Mouse (Mus musculus) midbrain, embryonic 15.5 days (tissue): ENCODE data around the gene Lgals3bp. TPM values are rescaled to one million over a fixed set of nuclear protein-coding genes. Genes with fewer than 3 reads are reported as not detected.

Source experiments
- ATAC-seq: fragments of 200-750 bp; cut with Nextera tagmentation; replicated peaks from 2 replicates; pipeline ENCODE4 v1.8.0; 2017; ENCODE audit warnings: moderate TSS enrichment
- H3K27ac ChIP-seq: fragments of 300-500 bp; sonication (generic); 2 replicates; pipeline ENCODE4 v1.5.1; 2015; ENCODE audit warnings: mild to moderate bottlenecking, inconsistent platforms
- H3K27me3 ChIP-seq: fragments of 300-500 bp; sonication (generic); replicated peaks from 2 replicates; pipeline ENCODE4 v1.6.1; 2015; ENCODE audit warnings: inconsistent platforms
- H3K36me3 ChIP-seq: fragments of 300-500 bp; sonication (generic); replicated peaks from 2 replicates; pipeline ENCODE4 v1.6.1; 2015; ENCODE audit warnings: inconsistent platforms
- H3K4me1 ChIP-seq: fragments of 300-500 bp; sonication (generic); 2 replicates; pipeline ENCODE4 v1.6.1; 2015; ENCODE audit warnings: inconsistent platforms
- H3K4me2 ChIP-seq: fragments of 300-500 bp; sonication (generic); 2 replicates; pipeline ENCODE4 v1.6.1; 2015; ENCODE audit warnings: inconsistent platforms, mild to moderate bottlenecking, moderate library complexity
- H3K4me3 ChIP-seq: fragments of 300-500 bp; sonication (generic); 2 replicates; pipeline ENCODE4 v1.5.1; 2015; ENCODE audit warnings: mild to moderate bottlenecking, inconsistent platforms
- H3K9ac ChIP-seq: fragments of 300-500 bp; sonication (generic); 2 replicates; pipeline ENCODE4 v1.6.1; 2015; ENCODE audit warnings: mild to moderate bottlenecking, inconsistent platforms
- H3K9me3 ChIP-seq: fragments of 300-500 bp; sonication (generic); 2 replicates; pipeline ENCODE4 v1.6.1; 2016; ENCODE audit warnings: inconsistent platforms
- WGBS: fragments of 180-500 bp; shearing (Covaris S2); methylation state at CpG from one replicate; pipeline ENCODE4 v1.1.7; 2015; ENCODE audit warnings: mixed read lengths; 5-methylcytosine and 5-hydroxymethylcytosine counted together
- polyA plus RNA-seq: library from polyadenylated mRNA; unstranded; fragments of >200 nt; fragmentation: Nextera tagmentation; extraction: Ambion mirVana; gene quantifications from 2 replicates; pipeline ENCODE4 v1.2.1, GENCODE M21; 2015

Gene Lgals3bp
- polyA plus RNA-seq, 1 experiment from 2014 or later: 5.1 TPM

DNA sequence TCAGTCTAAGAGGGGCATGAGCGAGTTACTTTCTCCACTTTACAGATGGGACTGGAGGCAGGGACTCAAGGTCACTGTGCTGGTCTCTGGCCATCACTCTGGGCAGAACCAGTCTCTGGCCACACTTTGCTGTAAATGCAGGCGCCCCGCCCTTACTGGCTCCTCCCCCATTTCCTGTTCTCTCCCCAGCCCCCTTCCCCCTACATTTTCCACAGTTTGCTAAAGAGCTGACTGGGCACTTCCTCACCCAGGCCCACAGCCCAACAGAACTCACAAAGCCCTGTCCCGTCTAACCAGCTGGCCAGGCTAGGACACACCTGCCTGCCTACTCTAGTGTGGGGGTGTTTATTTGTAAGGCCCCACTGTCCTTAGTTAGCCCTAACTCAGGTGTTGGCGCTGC, 53.0 kb downstream of the Lgals3bp start:
- no peaks in the 10 kb centered on the region for H3K27me3 ChIP-seq
- ATAC-seq: no peak

DNA sequence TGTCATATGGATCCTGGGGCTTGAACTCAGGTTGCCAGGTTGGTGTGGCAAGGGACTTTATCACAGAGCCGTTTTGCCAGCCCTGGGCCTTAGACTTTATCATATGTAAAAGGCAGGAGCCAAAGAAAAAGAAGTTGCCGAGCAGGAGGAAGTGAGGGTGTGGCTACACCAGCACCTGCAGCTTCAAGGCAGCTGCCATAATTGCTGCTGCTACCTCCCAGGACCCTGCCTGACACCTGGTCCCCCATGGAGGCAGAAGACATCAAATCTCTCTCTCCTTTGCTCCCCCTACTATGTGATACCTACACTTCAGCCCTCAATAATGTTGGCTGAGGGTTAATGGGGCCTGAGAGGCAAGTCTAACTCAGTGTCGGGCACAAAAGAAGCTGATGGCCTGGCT, 53.5 kb downstream of the Lgals3bp start:
- no peaks in the 10 kb centered on the region for H3K27me3 ChIP-seq
- H3K36me3 ChIP-seq: no peaks in the 10 kb centered on the region
- H3K27ac ChIP-seq: no peak overlapping the region
- peaks cover 25% of the 10 kb centered on the region for H3K4me1 ChIP-seq
- no peak for ATAC-seq
- no peaks in the 10 kb centered on the region for H3K9me3 ChIP-seq
- no peak overlapping the region for H3K4me3 ChIP-seq
- H3K4me2 ChIP-seq: no peak overlapping the region
- WGBS: 82% methylated on average over 3 of the region's 3 CpGs
- no peak overlapping the region for H3K9ac ChIP-seq

More for the DNA sequence above, 53.0 kb downstream of the Lgals3bp start:
- 71% methylated on average over 5 of the region's 5 CpGs for WGBS
- no peak overlapping the region for H3K9ac ChIP-seq
- no peak overlapping the region for H3K27ac ChIP-seq
- H3K36me3 ChIP-seq: no peaks in the 10 kb centered on the region
- H3K4me3 ChIP-seq: no peak overlapping the region
- H3K9me3 ChIP-seq: no peaks in the 10 kb centered on the region
- H3K4me1 ChIP-seq: peaks cover 25% of the 10 kb centered on the region
- no peak overlapping the region for H3K4me2 ChIP-seq

DNA sequence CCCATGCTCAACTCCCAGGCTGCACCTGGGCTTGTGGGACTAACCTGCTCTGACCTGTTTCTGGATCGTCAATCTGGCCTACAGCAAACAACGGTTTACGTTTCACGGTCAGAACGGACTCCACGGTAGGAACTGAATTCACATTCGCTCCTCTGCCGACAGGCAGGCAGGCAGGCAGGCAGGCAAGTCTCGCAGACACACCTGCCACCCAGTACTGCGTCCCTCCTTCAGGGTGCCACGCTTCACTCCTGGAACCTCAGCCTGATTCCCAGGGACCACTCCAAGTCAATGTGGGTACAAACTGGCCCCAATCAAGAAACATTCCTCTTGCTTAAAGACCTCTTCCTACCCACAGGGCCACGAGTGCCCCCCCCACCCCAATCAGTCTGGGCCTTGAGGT, 54.0 kb downstream of the Lgals3bp start:
- ATAC-seq: no peak
- 90% methylated on average over 12 of the region's 12 CpGs for WGBS
- Histone ChIP-seq H3K4me3 (no peak overlapping the region), H3K36me3 (no peaks in the 10 kb centered on the region), H3K27me3 (no peaks in the 10 kb centered on the region), H3K4me2 (no peak overlapping the region), H3K9me3 (no peaks in the 10 kb centered on the region), H3K9ac (no peak overlapping the region), H3K27ac (no peak overlapping the region), H3K4me1 (peaks cover 24% of the 10 kb centered on the region)

DNA sequence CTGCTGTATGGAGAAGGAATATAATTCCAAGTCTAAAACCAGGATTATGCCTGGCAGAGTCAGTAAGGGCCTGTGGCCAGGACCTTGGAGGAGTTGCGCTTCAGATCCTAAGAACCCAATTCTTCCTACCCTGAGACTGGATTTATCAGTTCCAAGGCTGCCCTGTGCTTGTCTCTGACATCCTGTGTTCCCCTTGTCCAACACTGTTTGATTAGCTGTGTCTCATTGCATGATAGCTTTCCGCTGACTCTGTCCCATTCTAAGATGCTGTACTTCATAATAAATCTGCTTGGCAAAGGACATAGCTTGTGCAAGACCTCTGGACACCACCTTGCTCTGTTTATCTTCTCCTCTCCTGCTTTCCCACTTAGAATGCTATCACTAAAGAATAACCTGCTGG, 54.5 kb downstream of the Lgals3bp start:
- WGBS: 94% methylated on average over 2 of the region's 2 CpGs
- H3K9ac ChIP-seq: no peak overlapping the region
- no peak overlapping the region for H3K27ac ChIP-seq
- H3K4me3 ChIP-seq: no peak overlapping the region
- peaks cover 23% of the 10 kb centered on the region for H3K4me1 ChIP-seq
- no peaks in the 10 kb centered on the region for H3K36me3 ChIP-seq
- ATAC-seq: no peak
- H3K4me2 ChIP-seq: no peak overlapping the region
- no peaks in the 10 kb centered on the region for H3K27me3 ChIP-seq
- H3K9me3 ChIP-seq: no peaks in the 10 kb centered on the region

DNA sequence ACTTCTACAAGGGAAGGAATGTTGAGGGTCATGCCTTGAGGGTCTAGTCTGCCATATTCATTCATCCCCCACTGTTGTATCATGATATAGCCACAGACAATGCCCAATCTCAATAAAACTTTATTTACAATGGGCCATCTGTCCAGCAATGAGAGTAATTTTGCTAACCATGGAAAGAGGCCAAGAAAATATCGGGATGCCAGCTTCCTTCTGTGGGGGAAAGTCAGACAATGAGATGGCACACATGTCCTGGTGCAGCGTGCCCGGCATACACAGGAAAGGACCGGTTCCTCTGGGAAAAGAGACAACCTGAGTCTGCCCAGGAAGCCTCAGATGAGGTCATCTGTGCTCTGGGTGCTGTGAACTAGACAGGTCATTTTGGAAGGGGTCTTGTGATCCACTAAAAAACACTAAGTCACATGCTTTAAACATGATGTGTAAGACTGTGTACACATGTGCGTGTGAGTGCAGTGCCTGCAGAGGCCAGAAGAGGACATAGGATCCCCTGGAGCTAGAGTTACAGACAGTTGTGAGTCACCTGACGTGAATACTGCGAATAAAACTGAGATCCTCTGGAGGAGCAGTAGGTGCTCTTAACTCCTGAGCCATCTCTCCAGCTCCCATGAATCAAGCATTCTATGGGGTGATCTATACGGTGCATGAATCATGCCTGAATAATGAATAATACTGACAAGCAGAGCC, 55.3 kb downstream of the Lgals3bp start:
- H3K4me1 ChIP-seq: peaks cover 25% of the 10 kb centered on the region
- H3K4me2 ChIP-seq: no peak overlapping the region
- H3K4me3 ChIP-seq: no peak overlapping the region
- ATAC-seq: no peak
- H3K9me3 ChIP-seq: no peaks in the 10 kb centered on the region
- H3K27ac ChIP-seq: no peak overlapping the region
- H3K36me3 ChIP-seq: no peaks in the 10 kb centered on the region
- no peaks in the 10 kb centered on the region for H3K27me3 ChIP-seq
- no peak overlapping the region for H3K9ac ChIP-seq
- 87% methylated on average over 8 of the region's 8 CpGs for WGBS

DNA sequence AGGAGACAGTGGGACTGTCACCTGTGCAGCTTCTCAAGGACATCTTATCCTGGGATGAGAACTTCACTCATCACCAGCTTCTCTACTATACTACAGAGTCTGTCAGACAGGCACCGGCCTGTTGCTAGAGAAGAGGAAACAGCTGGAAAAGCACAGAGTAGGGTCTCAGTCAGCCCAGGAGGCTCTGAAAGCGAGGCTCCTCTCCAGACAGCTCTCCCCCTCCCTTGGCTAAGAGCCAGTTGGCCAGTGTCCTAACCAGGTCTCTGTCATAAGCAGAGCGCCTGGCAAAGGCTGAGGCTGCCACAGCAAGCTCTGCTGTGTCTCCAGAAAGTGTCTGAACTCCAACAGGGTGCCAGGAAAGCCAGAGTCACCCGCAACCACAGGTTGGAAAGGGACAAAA, 56.2 kb downstream of the Lgals3bp start:
- ATAC-seq: no peak
- WGBS: 65% methylated on average over 4 of the region's 4 CpGs

DNA sequence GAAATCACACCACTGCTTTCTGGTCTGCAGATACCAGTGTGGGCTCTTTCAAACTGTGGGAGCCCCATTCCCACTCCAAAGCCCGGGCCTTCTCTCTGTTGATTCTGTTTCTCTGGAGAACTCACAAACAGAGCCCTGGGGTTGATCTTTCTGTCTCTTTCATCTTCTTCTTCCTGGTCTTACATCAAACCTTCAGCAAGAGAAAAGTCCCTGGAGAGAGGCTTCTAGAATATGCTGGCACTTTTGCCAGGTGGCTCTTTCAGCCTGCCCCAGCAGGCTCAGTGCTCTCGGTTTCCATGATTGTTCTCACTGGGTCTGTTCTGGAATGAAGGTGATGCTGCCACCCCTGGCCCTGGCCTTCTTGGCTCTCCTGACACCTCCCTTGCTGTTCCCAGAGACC, 58.3 kb downstream of the Lgals3bp start:
- Histone ChIP-seq H3K4me2 (no peak overlapping the region), H3K4me1 (peaks cover 27% of the 10 kb centered on the region), H3K27me3 (no peaks in the 10 kb centered on the region), H3K9ac (no peak overlapping the region), H3K36me3 (no peaks in the 10 kb centered on the region), H3K9me3 (no peaks in the 10 kb centered on the region), H3K27ac (no peak overlapping the region), H3K4me3 (no peak overlapping the region)
- ATAC-seq: no peak
- 65% methylated on average over 2 of the region's 2 CpGs for WGBS

More for the DNA sequence above, 56.2 kb downstream of the Lgals3bp start:
- Histone ChIP-seq H3K4me3 (no peak overlapping the region), H3K27me3 (no peaks in the 10 kb centered on the region), H3K36me3 (no peaks in the 10 kb centered on the region), H3K9me3 (no peaks in the 10 kb centered on the region), H3K9ac (no peak overlapping the region), H3K27ac (no peak overlapping the region), H3K4me1 (peaks cover 27% of the 10 kb centered on the region), H3K4me2 (no peak overlapping the region)

Other genes with a start within 250 kb of the Lgals3bp start
- 28.5 and 30.2 TPM in 2 replicates for gene Cyth1, start 153.5 kb downstream of the Lgals3bp start, polyA plus RNA-seq
- gene Usp36, start 111.8 kb downstream of the Lgals3bp start, polyA plus RNA-seq: 20.1 and 23.1 TPM in 2 replicates
- 0.09 and 0.27 TPM in 2 replicates for gene Cep295nl, start 59.6 kb downstream of the Lgals3bp start, polyA plus RNA-seq
- 83.4 and 83.6 TPM in 2 replicates for gene Timp2, start 46.4 kb downstream of the Lgals3bp start, polyA plus RNA-seq
- 30.6 and 35.1 TPM in 2 replicates for gene Cant1, start 17.0 kb upstream of the Lgals3bp start, polyA plus RNA-seq
- gene C1qtnf1, start 26.1 kb upstream of the Lgals3bp start, polyA plus RNA-seq: 4.2 and 4.3 TPM in 2 replicates
- 6.6 and 8.2 TPM in 2 replicates for gene Engase, start 74.7 kb upstream of the Lgals3bp start, polyA plus RNA-seq